Comparison of ENCODE assay signal across 14 mouse cellular contexts in the genomic region with DNA sequence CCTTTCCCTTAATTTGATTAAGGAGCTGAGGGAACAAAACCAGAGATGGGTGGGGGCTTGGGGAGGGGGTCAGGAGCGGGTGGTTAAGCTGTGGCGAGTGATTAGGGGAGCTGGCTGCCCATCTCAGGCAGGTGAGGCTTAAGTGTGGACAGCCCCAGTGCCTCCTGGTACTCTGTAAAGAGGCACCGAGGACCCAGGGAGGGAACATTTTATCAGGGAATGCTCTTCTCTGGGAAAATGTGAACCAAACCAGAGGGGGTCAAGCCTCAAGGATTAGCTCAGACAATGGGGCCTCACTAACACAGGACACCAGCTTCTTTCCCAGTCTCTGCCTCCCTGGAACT.
"Had no signal": no experiment of that assay in that cellular context is flagged by ENCODE, and none has a peak within 500 bp of the region (broad histone marks: within the 10 kb centered on the region; RNA-seq: fewer than 3 reads in every experiment).

No protein-coding gene starts in this region.

- H3K27me3 ChIP-seq: limb, embryonic 13.5 days; midbrain, embryonic 15.5 days; neural tube, embryonic 12.5 days; stomach, embryonic 15.5 days had no signal

- H3K27ac ChIP-seq: limb, embryonic 13.5 days; liver, embryonic 15.5 days; macrophage; midbrain, embryonic 15.5 days; neural tube, embryonic 12.5 days; stomach, embryonic 15.5 days had no signal

- H3K4me3 ChIP-seq: limb, embryonic 13.5 days; liver, embryonic 15.5 days; megakaryocyte, embryonic 14.5 days; midbrain, embryonic 15.5 days; neural tube, embryonic 12.5 days; stomach, embryonic 15.5 days had no signal

- ATAC-seq: midbrain, embryonic 15.5 days had no signal

- H3K4me1 ChIP-seq: midbrain, embryonic 15.5 days had no signal

- H3K9ac ChIP-seq: limb, embryonic 13.5 days; liver, embryonic 15.5 days; lung, embryonic 14.5 days; midbrain, embryonic 15.5 days; neural tube, embryonic 12.5 days; stomach, embryonic 15.5 days had no signal

- H3K9me3 ChIP-seq: limb, embryonic 13.5 days; liver, embryonic 15.5 days; megakaryocyte, embryonic 14.5 days; midbrain, embryonic 15.5 days; neural tube, embryonic 12.5 days; stomach, embryonic 15.5 days had no signal

- DNase-seq: kidney, postnatal 10 days; left cerebral cortex, postnatal 4 days; lung, embryonic 14.5 days; lung, postnatal 10 days; thymus, adult 2 months; thymus, postnatal 36 days had no signal

- H3K36me3 ChIP-seq: limb, embryonic 13.5 days; liver, embryonic 15.5 days; midbrain, embryonic 15.5 days; neural tube, embryonic 12.5 days; stomach, embryonic 15.5 days had no signal

- H3K4me2 ChIP-seq: limb, embryonic 13.5 days; liver, embryonic 15.5 days; lung, embryonic 14.5 days; midbrain, embryonic 11.5 days; midbrain, embryonic 15.5 days; neural tube, embryonic 12.5 days; stomach, embryonic 15.5 days had no signal
